Mouse (Mus musculus): ENCODE measurements around the gene Hist1h3b.
"Not testable (repeated sequence)": the region's sequence is repeated elsewhere in the genome, so short reads cannot be mapped to it uniquely, and the experiment has no call there.

Hist1h3b gene

GRCm38 (mm10) chr13:23769613-23770012 lies 17.5 kb downstream of the Hist1h3b start, which contains the start of gene Trim38:
TSS of gene Trim38 (plus strand) at chr13:23769913.
- not testable (repeated sequence) for DNase-seq (ENCODE audit: extremely low spot score, low read depth, low spot score)

- DNase-seq (ENCODE audit: extremely low spot score, low read depth, low spot score), result no peak
Observed at GRCm38 (mm10) chr13:23772561-23773313, 20.7 kb downstream of the Hist1h3b start.

GRCm38 (mm10) chr13:23778339-23778738 lies 26.3 kb downstream of the Hist1h3b start:
- DNase-seq (ENCODE audit: extremely low spot score, low read depth, low spot score), result no peak

GRCm38 (mm10) chr13:23779025-23779424 lies 27.0 kb downstream of the Hist1h3b start:
- DNase-seq (ENCODE audit: extremely low spot score, low read depth, low spot score), result no peak

- DNase-seq (ENCODE audit: extremely low spot score, low read depth, low spot score), result peak; percentile 54
Observed at GRCm38 (mm10) chr13:23792520-23792919, 40.5 kb downstream of the Hist1h3b start.

GRCm38 (mm10) chr13:23799405-23799804 lies 47.3 kb downstream of the Hist1h3b start:
- no peak for DNase-seq (ENCODE audit: extremely low spot score, low read depth, low spot score)
